Mouse (Mus musculus) limb, embryonic 11.5 days (tissue): Measurements from ENCODE around the gene Impdh2. TPM values are rescaled to one million over a fixed set of nuclear protein-coding genes. Genes with fewer than 3 reads are reported as not detected.

Experiments
- ATAC-seq: fragments of 200-750 bp; cut with Nextera tagmentation; 2 replicates; pipeline ENCODE4 v1.8.0; 2017; ENCODE audit warnings: low read depth; ENCODE audit not compliant: insufficient number of reproducible peaks, low FRiP score, low TSS enrichment
- DNase-seq: peaks from one replicate; pipeline ENCODE4 v3.0.0-alpha.2; 2015; ENCODE audit warnings: low spot score
- H3K27ac ChIP-seq: fragments of 300-500 bp; sonication (generic); replicated peaks from 2 replicates; pipeline ENCODE4 v1.5.1; 2014; ENCODE audit warnings: low read depth, mild to moderate bottlenecking, low read length
- H3K27me3 ChIP-seq: fragments of 300-500 bp; sonication (generic); 2 replicates; pipeline ENCODE4 v1.6.1; 2014; ENCODE audit warnings: mild to moderate bottlenecking, low read length, mixed read lengths; ENCODE audit not compliant: control insufficient read depth, insufficient read depth
- H3K36me3 ChIP-seq: fragments of 300-500 bp; sonication (generic); 2 replicates; pipeline ENCODE4 v1.6.1; 2014; ENCODE audit warnings: mild to moderate bottlenecking, low read length, moderate library complexity, mixed read lengths; ENCODE audit not compliant: control insufficient read depth, insufficient read depth
- H3K4me1 ChIP-seq: fragments of 300-500 bp; sonication (generic); 2 replicates; pipeline ENCODE4 v1.6.1; 2014; ENCODE audit warnings: low read length, mixed read lengths; ENCODE audit not compliant: control insufficient read depth, insufficient read depth
- H3K4me2 ChIP-seq: fragments of 300-500 bp; sonication (generic); 2 replicates; pipeline ENCODE4 v1.6.1; 2014; ENCODE audit warnings: low read depth, mild to moderate bottlenecking, moderate library complexity; ENCODE audit not compliant: severe bottlenecking
- H3K4me3 ChIP-seq: fragments of 300-500 bp; sonication (generic); 2 replicates; pipeline ENCODE4 v1.5.1; 2014; ENCODE audit warnings: low read depth, low read length
- H3K9ac ChIP-seq: fragments of 300-500 bp; sonication (generic); 2 replicates; pipeline ENCODE4 v1.6.1; 2014; ENCODE audit warnings: mild to moderate bottlenecking, low read length
- H3K9me3 ChIP-seq: fragments of 300-500 bp; sonication (generic); 2 replicates; pipeline ENCODE4 v1.6.1; 2016; ENCODE audit warnings: low read length; ENCODE audit not compliant: control insufficient read depth
- WGBS: fragments of 180-500 bp; shearing (Covaris S2); extraction: QIAGEN DNeasy Blood & Tissue Kit; methylation state at CpG from one replicate; pipeline ENCODE4 v1.1.7; 2014; 5-methylcytosine and 5-hydroxymethylcytosine counted together
- polyA plus RNA-seq: library from polyadenylated mRNA; unstranded; fragments of >200 nt; fragmentation: Nextera tagmentation; extraction: Ambion mirVana; gene quantifications from 2 replicates; pipeline ENCODE4 v1.2.1, GENCODE M21; 2014

The Impdh2 gene
- polyA plus RNA-seq, 1 experiment from 2014 or later, result 247 TPM

- no peaks in the 10 kb centered on the region for H3K9me3 ChIP-seq
These were observed 27.6 kb downstream of the Impdh2 start for GRCm38 (mm10) chr9:108587571-108588180.

DNA sequence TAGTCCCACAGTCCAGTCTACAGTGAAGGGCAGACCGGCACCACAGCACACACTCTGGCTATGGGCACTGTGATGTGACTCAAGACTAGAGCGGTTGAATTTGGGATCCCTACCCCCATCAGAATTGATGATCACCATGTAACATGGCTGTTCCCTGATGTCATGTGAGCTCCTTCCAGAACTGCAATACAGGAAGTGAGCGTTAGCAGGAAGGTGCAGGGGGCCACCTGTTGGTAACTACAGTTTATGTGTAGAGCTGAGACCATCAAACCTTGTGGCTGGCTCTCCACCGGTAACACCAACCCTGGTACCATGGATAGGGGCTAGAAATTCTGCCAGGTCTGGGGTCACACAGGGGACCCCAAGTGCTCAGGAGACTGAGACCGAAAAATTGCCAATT, 29.1 kb downstream of the Impdh2 start:
- Histone ChIP-seq H3K36me3 (no peaks in the 10 kb centered on the region), H3K4me3 (no peak overlapping the region), H3K9ac (no peak overlapping the region), H3K27ac (no peak overlapping the region), H3K9me3 (no peaks in the 10 kb centered on the region), H3K27me3 (no peaks in the 10 kb centered on the region), H3K4me2 (no peak overlapping the region), H3K4me1 (peaks cover 16% of the 10 kb centered on the region)
- 76% methylated on average over 5 of the region's 5 CpGs for WGBS
- ATAC-seq (0 out of 2 replicates have a peak, but pooled peaks have one; percentile 15), DNase-seq (no peak)

More at GRCm38 (mm10) chr9:108587571-108588180, 27.6 kb downstream of the Impdh2 start:
- WGBS, result 2% methylated on average over 14 of the region's 14 CpGs
- ATAC-seq, result peak; percentile 95
- Histone ChIP-seq H3K9ac (peak overlapping the region; percentile 34; the same call in 1 of the 2 replicates), H3K36me3 (no peaks in the 10 kb centered on the region), H3K27ac (peak overlapping the region; percentile 80), H3K27me3 (no peaks in the 10 kb centered on the region), H3K4me2 (peak overlapping the region; percentile 41), H3K4me1 (peaks cover 16% of the 10 kb centered on the region), H3K4me3 (peak overlapping the region; percentile 14; the same call in 1 of the 2 replicates)
- DNase-seq, result peak; percentile 88

DNA sequence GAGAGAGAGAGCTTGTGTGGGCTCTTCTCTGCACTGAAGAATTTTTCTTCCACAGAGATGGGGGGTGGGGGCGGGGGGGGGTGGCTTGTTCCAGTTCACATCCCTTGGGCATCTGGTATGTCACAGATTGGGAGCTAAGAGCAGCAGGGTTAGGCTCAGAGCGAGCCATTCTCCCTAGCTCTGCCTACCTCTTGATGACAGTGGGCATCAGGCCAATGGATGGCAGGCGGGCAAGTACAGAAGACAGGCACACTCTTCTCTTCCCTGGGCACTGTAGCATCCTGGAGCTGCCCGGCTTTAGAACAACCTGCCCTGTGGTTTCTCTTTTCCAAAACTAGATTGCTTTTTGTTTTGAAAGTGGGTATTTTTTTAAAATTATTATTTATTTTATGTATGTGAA, 31.4 kb downstream of the Impdh2 start:
- no peak for ATAC-seq
- 88% methylated on average over 4 of the region's 4 CpGs for WGBS

DNA sequence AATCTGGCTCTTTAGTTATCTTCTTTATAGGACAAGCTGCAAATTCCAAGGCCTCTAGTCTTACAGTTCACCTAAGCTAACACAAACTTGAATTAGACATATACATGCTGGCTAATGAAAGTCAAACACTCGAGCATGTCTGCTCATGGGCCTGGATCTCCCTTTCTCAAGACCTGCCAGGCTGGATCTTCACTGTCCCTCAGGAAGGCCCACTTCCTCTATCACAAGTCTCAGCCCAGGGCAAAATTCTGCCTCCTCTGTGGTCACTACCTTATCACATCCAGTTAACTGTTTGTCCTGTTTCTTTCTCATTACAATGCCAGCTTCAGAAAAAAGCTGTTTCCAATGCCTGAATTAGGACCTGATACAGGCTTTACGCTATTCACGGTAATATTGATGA, 34.3 kb downstream of the Impdh2 start:
- Histone ChIP-seq H3K27me3 (no peaks in the 10 kb centered on the region), H3K4me2 (no peak overlapping the region), H3K4me1 (peaks cover 2% of the 10 kb centered on the region; the same call in 1 of the 2 replicates), H3K27ac (no peak overlapping the region), H3K9ac (no peak overlapping the region), H3K36me3 (no peaks in the 10 kb centered on the region), H3K9me3 (no peaks in the 10 kb centered on the region), H3K4me3 (no peak overlapping the region)
- ATAC-seq (no peak), DNase-seq (no peak)
- 81% methylated on average over 3 of the region's 3 CpGs for WGBS

More for the DNA sequence above, 31.4 kb downstream of the Impdh2 start:
- no peaks in the 10 kb centered on the region for H3K27me3 ChIP-seq
- H3K4me2 ChIP-seq, result no peak overlapping the region
- no peaks in the 10 kb centered on the region for H3K36me3 ChIP-seq
- no peak overlapping the region for H3K9ac ChIP-seq
- no peak overlapping the region for H3K4me3 ChIP-seq
- peaks cover 16% of the 10 kb centered on the region for H3K4me1 ChIP-seq
- no peak for DNase-seq
- H3K9me3 ChIP-seq, result no peaks in the 10 kb centered on the region
- H3K27ac ChIP-seq, result no peak overlapping the region

- 3% methylated on average over 69 of the region's 69 CpGs for WGBS
- Histone ChIP-seq H3K4me2 (peak within 1 kb of the TSS; percentile 93), H3K27me3 (no peaks in the 10 kb centered on the region), H3K4me1 (0 out of 2 replicates have a peak, but pooled peaks cover 2% of the 10 kb centered on the region), H3K36me3 (no peaks in the 10 kb centered on the region), H3K9ac (peak within 1 kb of the TSS; percentile 70), H3K4me3 (peak within 1 kb of the TSS; percentile 70), H3K9me3 (no peaks in the 10 kb centered on the region), H3K27ac (no peak within 1 kb of the TSS)
- ATAC-seq (peak; percentile 74), DNase-seq (peak; percentile 78)
These were observed 37.1 kb downstream of the Impdh2 start, which contains the start of gene P4htm for GRCm38 (mm10) chr9:108596998-108597764. Gene P4htm, minus strand, starts transcription at chr9:108597667.

- DNase-seq (no peak), ATAC-seq (no peak)
- Histone ChIP-seq H3K9ac (no peak overlapping the region), H3K4me1 (0 out of 2 replicates have a peak, but pooled peaks cover 2% of the 10 kb centered on the region), H3K4me2 (no peak overlapping the region), H3K9me3 (no peaks in the 10 kb centered on the region), H3K27ac (no peak overlapping the region), H3K4me3 (no peak overlapping the region), H3K36me3 (0 out of 2 replicates have a peak, but pooled peaks cover 4% of the 10 kb centered on the region), H3K27me3 (no peaks in the 10 kb centered on the region)
- 73% methylated on average over 4 of the region's 4 CpGs for WGBS
These were observed 39.0 kb downstream of the Impdh2 start for GRCm38 (mm10) chr9:108599021-108599566.

GRCm38 (mm10) chr9:108600011-108600410, 39.9 kb downstream of the Impdh2 start:
- no peak overlapping the region for H3K27ac ChIP-seq
- H3K27me3 ChIP-seq, result no peaks in the 10 kb centered on the region
- no peaks in the 10 kb centered on the region for H3K9me3 ChIP-seq
- DNase-seq (no peak), ATAC-seq (no peak)
- no peak overlapping the region for H3K4me3 ChIP-seq
- H3K4me1 ChIP-seq, result 0 out of 2 replicates have a peak, but pooled peaks cover 2% of the 10 kb centered on the region
- no peak overlapping the region for H3K4me2 ChIP-seq
- no peak overlapping the region for H3K9ac ChIP-seq
- H3K36me3 ChIP-seq, result 0 out of 2 replicates have a peak, but pooled peaks cover 4% of the 10 kb centered on the region
- WGBS, result 58% methylated on average over 2 of the region's 2 CpGs

GRCm38 (mm10) chr9:108601986-108602385, 41.9 kb downstream of the Impdh2 start:
- no peak overlapping the region for H3K9ac ChIP-seq
- 0 out of 2 replicates have a peak, but pooled peaks cover 4% of the 10 kb centered on the region for H3K36me3 ChIP-seq

More at GRCm38 (mm10) chr9:108601986-108602385, 41.9 kb downstream of the Impdh2 start:
- no peak overlapping the region for H3K27ac ChIP-seq
- 85% methylated on average over 4 of the region's 4 CpGs for WGBS
- ATAC-seq (no peak), DNase-seq (no peak)
- H3K4me1 ChIP-seq, result 0 out of 2 replicates have a peak, but pooled peaks cover under 1% of the 10 kb centered on the region
- H3K9me3 ChIP-seq, result no peaks in the 10 kb centered on the region
- H3K27me3 ChIP-seq, result no peaks in the 10 kb centered on the region
- no peak overlapping the region for H3K4me2 ChIP-seq
- no peak overlapping the region for H3K4me3 ChIP-seq
